Mouse (Mus musculus) naive thymus-derived CD4-positive, alpha-beta T cell, adult 5 months (primary cell): Measurements from ENCODE around the gene Asb17. TPM values are rescaled to one million over a fixed set of nuclear protein-coding genes. Genes with fewer than 3 reads are reported as not detected.

Source experiments
- polyA plus RNA-seq: library from polyadenylated mRNA; unstranded; fragments of 100-300 nt; shearing (Covaris generic); gene quantifications from one replicate; pipeline ENCODE4 v1.2.1, GENCODE M21; 2017

The Asb17 gene
- not detected for polyA plus RNA-seq

DNA sequence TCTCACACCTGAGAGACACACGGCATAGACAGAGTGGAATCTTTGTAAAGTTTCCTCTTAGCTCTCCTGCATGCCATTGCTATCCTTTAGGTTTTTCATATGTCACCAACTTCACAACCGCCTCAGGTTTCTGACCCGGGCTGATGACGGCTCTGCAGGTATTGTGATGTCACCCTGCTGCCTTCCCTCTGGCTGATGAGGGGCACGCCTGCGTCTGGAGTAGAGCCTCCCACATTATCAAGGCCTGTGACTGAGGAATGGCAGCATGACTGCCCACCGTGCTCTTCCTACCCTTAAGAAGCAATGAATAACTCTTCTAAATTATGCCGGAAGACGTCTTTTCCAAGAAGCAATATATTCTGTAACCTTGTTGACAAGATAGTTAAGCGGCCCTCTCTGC, at the start of gene Asb17:
Gene Asb17, plus strand, starts transcription at position 180 of the 400 bp plus-strand sequence.

Other genes with a start within 250 kb of the Asb17 start
- gene St6galnac3, start 119.0 kb upstream of the Asb17 start, polyA plus RNA-seq: 6.9 TPM
- 0.11 TPM for gene Msh4, start 61.9 kb downstream of the Asb17 start, polyA plus RNA-seq
- 39.2 TPM for gene Rabggtb, start 68.8 kb downstream of the Asb17 start, polyA plus RNA-seq
- 54.1 TPM for gene Acadm, start 100.4 kb downstream of the Asb17 start, polyA plus RNA-seq
- gene Slc44a5, start 129.2 kb downstream of the Asb17 start, polyA plus RNA-seq: not detected